Mouse (Mus musculus) bone marrow, adult 2 months (tissue): ENCODE measurements around the gene Slitrk1.

Experiments
- CTCF ChIP-seq: fragments of 200-500 bp; IDR thresholded peaks from 2 replicates; pipeline ENCODE4 v1.5.1; 2011; ENCODE audit warnings: low read length, control low read depth; ENCODE audit not compliant: control insufficient read depth, insufficient read depth
- POLR2A ChIP-seq: fragments of 200-500 bp; IDR thresholded peaks from 2 replicates; pipeline ENCODE4 v1.6.1; 2011; ENCODE audit warnings: low read depth, mild to moderate bottlenecking, control low read depth, low read length, borderline replicate concordance; ENCODE audit not compliant: control insufficient read depth

- TF ChIP-seq CTCF (no peak), POLR2A (no peak)
These were observed 1.7 kb downstream of the Slitrk1 start for GRCm38 (mm10) chr14:108912021-108912875.
